In the genomic region with DNA sequence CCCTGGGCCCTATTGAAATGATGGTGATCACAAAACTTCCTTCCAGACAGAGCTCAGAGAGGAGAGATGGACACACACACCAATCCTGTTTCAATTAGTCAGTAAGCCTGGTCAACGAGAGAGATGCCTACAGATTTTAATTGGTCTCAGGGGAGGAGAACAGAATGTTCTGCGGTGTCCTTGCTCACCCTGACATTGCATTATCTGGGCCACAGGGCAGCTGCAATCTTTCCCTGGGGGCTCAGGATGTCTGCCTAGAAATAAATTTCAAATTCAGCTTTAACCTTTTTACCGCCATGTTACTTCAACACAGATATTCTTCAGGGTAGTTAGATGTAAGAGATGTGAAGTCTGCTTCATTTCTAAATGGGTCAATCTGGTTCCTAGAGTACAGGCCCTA, we compare ENCODE assay signal across 25 mouse cellular contexts.
DNase-seq lines count a peak whose midpoint lies in the region; ATAC-seq lines count a peak whose summit lies in the region.
"Had no signal": no experiment of that assay in that cellular context is flagged by ENCODE, and none has a peak within 500 bp of the region (broad histone marks: within the 10 kb centered on the region; RNA-seq: fewer than 3 reads in every experiment).

No protein-coding gene starts in this region.

- H3K4me2 ChIP-seq in midbrain, embryonic 14.5 days (ENCODE audit: low read length), result no peak overlapping the region
- no peak overlapping the region for H3K4me2 ChIP-seq in midbrain, embryonic 13.5 days (replicated peaks)
- H3K4me2 ChIP-seq: embryonic facial prominence, embryonic 13.5 days; forebrain, embryonic 12.5 days; heart, embryonic 11.5 days; hindbrain, embryonic 15.5 days; limb, embryonic 12.5 days; liver, embryonic 11.5 days had no signal

- H3K27me3 ChIP-seq in midbrain, embryonic 14.5 days (ENCODE audit: control insufficient read depth, insufficient read depth, low read length), result no peaks in the 10 kb centered on the region
- no peaks in the 10 kb centered on the region for H3K27me3 ChIP-seq in midbrain, embryonic 13.5 days
- H3K27me3 ChIP-seq: embryonic facial prominence, embryonic 13.5 days; forebrain, embryonic 12.5 days; hindbrain, embryonic 15.5 days; limb, embryonic 12.5 days had no signal

- DNase-seq in cerebellum, adult 9-10 months, result peak; percentile 10
- DNase-seq in cerebellum, postnatal 14 days, result no peak
- peak; percentile 9 for DNase-seq in midbrain, embryonic 14.5 days
- peak; percentile 24 for DNase-seq in adipocyte (ENCODE audit: low spot score)
- DNase-seq in urinary bladder, adult 18-20 months (ENCODE audit: low spot score in 2 of 2), result no peak
- DNase-seq in frontal cortex, adult 2 months (ENCODE audit: extremely low spot score in 1 of 2, low spot score in 1 of 2), result no peak
- DNase-seq: cerebellum, postnatal 36 days; embryo, embryonic 11 days; kidney, adult 8-10 months; kidney, postnatal 25 days; layer of hippocampus, postnatal 36 days; liver, postnatal 0 days; right cerebral cortex, postnatal 14 days; spleen, adult 18-20 months; thymus, postnatal 14 days had no signal

- H3K9me3 ChIP-seq in midbrain, embryonic 14.5 days (ENCODE audit: control insufficient read depth, low read length), result no peaks in the 10 kb centered on the region
- no peaks in the 10 kb centered on the region for H3K9me3 ChIP-seq in midbrain, embryonic 13.5 days
- H3K9me3 ChIP-seq: embryonic facial prominence, embryonic 13.5 days; forebrain, embryonic 12.5 days; hindbrain, embryonic 15.5 days; limb, embryonic 12.5 days; midbrain, embryonic 10.5 days had no signal

- H3K9ac ChIP-seq in midbrain, embryonic 14.5 days (replicated peaks; ENCODE audit: low read length), result no peak overlapping the region
- H3K9ac ChIP-seq in midbrain, embryonic 13.5 days (replicated peaks), result no peak overlapping the region
- H3K9ac ChIP-seq: embryonic facial prominence, embryonic 13.5 days; forebrain, embryonic 12.5 days; hindbrain, embryonic 15.5 days; limb, embryonic 12.5 days; liver, postnatal 0 days had no signal

- H3K4me3 ChIP-seq in midbrain, embryonic 14.5 days (replicated peaks; ENCODE audit: low read depth, low read length), result no peak overlapping the region
- H3K4me3 ChIP-seq in midbrain, embryonic 13.5 days (replicated peaks), result no peak overlapping the region
- H3K4me3 ChIP-seq: embryonic facial prominence, embryonic 13.5 days; erythroblast, embryonic 14.5 days; forebrain, embryonic 12.5 days; hindbrain, embryonic 15.5 days; limb, embryonic 12.5 days; midbrain, embryonic 10.5 days had no signal

- WGBS in midbrain, embryonic 14.5 days, result 58% methylated on average over 3 of the region's 3 CpGs
- 65% methylated on average over 3 of the region's 3 CpGs for whole genome bisulfite sequencing in midbrain, embryonic 13.5 days

- no peaks in the 10 kb centered on the region for H3K4me1 ChIP-seq in midbrain, embryonic 14.5 days (ENCODE audit: control insufficient read depth, insufficient read depth, low read length)
- no peaks in the 10 kb centered on the region for H3K4me1 ChIP-seq in midbrain, embryonic 13.5 days (replicated peaks)
- H3K4me1 ChIP-seq: embryonic facial prominence, embryonic 13.5 days; forebrain, embryonic 12.5 days; hindbrain, embryonic 15.5 days; limb, embryonic 12.5 days; midbrain, embryonic 10.5 days had no signal

- no peak for ATAC-seq in midbrain, embryonic 14.5 days (ENCODE audit: low FRiP score, low TSS enrichment)
- no peak for ATAC-seq in midbrain, embryonic 13.5 days
- ATAC-seq: liver, postnatal 0 days; lung, postnatal 0 days had no signal

- no peak overlapping the region for H3K27ac ChIP-seq in midbrain, embryonic 14.5 days (replicated peaks; ENCODE audit: low read depth, low read length)
- H3K27ac ChIP-seq in midbrain, embryonic 13.5 days, result no peak overlapping the region
- H3K27ac ChIP-seq: embryonic facial prominence, embryonic 13.5 days; forebrain, embryonic 12.5 days; hindbrain, embryonic 15.5 days; limb, embryonic 12.5 days; midbrain, embryonic 10.5 days had no signal

- no peaks in the 10 kb centered on the region for H3K36me3 ChIP-seq in midbrain, embryonic 14.5 days (ENCODE audit: control insufficient read depth, insufficient read depth, low read length)
- H3K36me3 ChIP-seq in midbrain, embryonic 13.5 days, result no peaks in the 10 kb centered on the region
- H3K36me3 ChIP-seq: embryonic facial prominence, embryonic 13.5 days; forebrain, embryonic 12.5 days; hindbrain, embryonic 15.5 days; limb, embryonic 12.5 days; midbrain, embryonic 10.5 days had no signal

Comparison
In these comparisons a context has a peak if more than half of its experiments do, and no peak if none do; other contexts are left out.
1. DNase-seq: peak in cerebellum, adult 9-10 months (single experiment), midbrain, embryonic 14.5 days (single experiment) and adipocyte (single experiment); none in cerebellum, postnatal 14 days (0 of 2), urinary bladder, adult 18-20 months (0 of 2) and frontal cortex, adult 2 months (0 of 2).